Mouse (Mus musculus): Measurements from ENCODE around the gene Rgs10.

GRCm38 (mm10) chr7:128369366-128369765, 49.2 kb downstream of the Rgs10 start:
- TF ChIP-seq CTCF (IDR thresholded peaks at IDR 0.05; ENCODE audit: borderline replicate concordance, extremely low read depth, insufficient read depth, insufficient read length): no peak
- TF ChIP-seq POLR2A (IDR thresholded peaks at IDR 0.05; ENCODE audit: borderline replicate concordance, extremely low read depth, insufficient read depth, insufficient read length, poor library complexity, severe bottlenecking): no peak
